Mouse (Mus musculus) brain, embryonic 18.5 days (tissue): ENCODE data around the gene Rapgef4.

ENCODE experiments used
- DNase-seq: peaks from one replicate; pipeline ENCODE4 v3.0.0-alpha.2; 2012; ENCODE audit warnings: low read depth, low spot score

Gene Rapgef4

DNA sequence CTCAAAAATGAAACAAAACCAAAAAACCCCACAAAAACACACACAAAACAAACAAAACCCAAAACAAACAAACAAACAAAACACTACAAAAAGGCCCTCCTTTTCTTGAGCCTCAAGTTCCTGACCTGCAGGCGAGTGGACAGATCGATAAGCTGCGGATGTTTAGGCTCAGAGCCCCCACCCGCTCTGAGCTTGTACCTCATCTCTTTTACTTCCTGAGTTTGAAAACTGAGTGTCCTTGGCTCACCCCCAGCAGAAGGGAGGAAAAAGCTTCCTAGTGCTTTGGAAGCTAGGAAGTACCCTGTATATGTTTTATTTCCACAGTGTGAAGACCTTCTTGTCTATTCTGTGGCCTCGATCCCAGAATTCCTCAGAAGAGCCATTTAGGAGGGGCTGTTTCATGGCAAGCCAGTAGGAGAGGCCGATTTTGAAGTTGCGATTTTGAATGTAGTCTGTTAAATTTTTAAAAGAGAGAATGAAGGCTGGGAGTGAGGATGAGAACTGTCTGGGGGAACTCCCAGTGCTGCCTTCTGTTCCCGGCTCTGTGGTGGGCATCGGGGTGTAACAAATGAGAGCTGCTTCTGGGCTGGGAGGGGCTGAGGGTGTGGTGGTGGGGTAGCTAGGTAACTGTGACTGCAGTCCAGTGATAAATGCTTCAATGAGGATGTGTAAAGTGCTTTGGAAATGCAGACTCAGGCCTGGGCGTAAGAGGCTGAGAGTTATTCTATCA, 2.0 kb downstream of the Rapgef4 start:
- DNase-seq, result no peak

DNA sequence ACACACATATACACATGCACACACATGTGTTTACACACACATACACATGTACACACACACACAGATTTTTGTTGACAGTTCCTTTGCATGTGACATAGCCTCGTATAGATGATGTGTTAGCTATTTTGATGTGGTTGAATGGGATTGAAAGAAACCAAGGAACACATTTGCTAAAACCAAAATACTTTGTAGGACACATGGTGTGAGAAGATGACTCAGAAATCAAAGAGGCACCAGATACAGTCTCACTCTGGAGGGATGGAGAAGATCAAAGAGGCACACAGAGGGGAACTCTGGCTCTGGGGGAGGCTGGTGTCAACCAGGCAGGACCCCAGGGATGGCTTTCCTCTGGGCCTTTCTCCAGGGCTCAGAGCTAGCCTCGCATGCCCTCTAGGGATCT, 4.7 kb downstream of the Rapgef4 start:
- no peak for DNase-seq

DNA sequence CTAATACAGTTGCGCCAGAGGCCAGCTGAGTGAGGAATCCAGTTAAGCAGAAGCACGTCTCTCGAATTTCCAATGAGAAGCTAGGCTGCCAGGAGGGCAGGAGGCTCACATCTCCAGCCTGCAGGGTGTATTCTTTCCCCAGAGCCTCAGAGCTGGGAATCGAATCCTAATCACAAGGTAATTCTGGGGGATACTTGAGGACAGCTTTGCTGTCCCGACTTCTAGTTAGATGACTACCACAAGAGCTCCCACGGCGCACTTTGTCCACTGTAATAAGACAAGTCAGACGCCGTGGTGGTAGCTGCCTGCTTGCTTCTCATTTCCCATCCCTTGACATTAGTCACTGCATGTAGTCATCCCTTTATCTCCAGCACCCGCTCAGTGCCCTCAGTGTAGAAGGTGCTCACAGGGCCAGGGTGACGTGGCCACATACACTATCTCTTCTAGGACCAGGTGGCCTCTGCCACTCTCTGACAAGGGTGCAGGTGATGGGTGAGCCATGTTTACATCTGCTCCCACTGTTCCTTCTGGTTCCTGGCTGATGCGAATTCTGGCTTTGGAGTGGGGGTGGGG, 5.3 kb downstream of the Rapgef4 start:
- no peak for DNase-seq

DNA sequence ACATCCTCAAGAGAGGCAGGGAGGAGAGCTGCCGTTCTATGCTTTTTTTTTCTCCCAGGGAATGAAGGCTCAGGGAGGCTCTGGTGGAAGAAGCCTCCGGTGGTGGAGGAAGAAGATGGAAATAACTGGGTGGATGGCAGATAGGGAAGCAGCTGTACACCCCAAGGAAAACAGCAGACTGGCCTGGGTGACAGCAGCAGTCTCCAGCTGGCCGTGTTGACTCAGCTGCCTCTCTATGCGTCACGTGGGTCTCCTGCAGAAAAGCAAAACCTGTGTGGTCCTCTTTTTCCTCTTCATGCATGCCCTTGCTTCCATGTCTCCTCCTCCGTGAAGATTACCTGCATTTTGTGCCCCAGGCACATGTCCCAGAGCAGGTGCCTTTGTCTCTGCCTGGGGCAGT, 7.5 kb downstream of the Rapgef4 start:
- no peak for DNase-seq

DNA sequence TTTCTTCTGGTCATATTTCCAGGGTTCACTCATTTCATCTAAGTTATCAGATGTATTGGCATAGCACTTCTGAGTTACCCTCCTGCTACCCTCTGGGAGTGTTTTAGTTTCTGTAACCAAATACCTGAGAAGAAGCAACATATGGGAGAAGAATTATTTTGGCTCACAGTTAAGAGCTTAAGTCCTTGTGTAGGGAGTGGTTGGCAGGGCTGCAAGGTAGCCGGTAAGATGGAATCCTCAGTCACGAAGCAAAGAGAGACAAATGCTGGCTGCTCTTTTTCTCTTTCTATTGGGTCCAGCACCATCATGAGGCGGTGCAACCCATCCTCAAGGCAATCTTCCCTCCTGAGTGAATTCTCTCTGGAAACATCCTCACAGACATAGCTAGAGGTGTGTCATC, 11.1 kb downstream of the Rapgef4 start:
- DNase-seq, result no peak

GRCm38 (mm10) chr2:71993729-71994423, 12.8 kb downstream of the Rapgef4 start:
- no peak for DNase-seq

DNA sequence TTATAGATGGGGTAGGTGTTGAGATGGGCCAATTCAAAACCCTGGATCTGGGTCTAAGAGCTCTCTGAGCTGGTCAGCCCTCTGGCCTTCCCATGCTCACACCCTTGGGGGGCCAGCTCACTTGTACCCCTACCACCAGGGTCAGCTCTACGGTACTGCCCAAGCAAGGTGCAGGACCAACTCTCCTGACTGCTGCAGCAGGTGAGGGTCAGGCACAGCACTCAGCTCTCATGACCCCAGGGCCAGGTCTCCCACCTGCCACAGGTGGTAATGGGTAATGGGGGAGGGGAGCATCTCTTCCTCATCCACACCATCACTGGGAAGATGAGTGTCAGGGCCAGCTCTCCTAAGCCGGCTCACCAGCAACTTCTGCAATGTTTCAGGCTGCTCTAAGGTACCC, 17.5 kb downstream of the Rapgef4 start:
- no peak for DNase-seq

DNA sequence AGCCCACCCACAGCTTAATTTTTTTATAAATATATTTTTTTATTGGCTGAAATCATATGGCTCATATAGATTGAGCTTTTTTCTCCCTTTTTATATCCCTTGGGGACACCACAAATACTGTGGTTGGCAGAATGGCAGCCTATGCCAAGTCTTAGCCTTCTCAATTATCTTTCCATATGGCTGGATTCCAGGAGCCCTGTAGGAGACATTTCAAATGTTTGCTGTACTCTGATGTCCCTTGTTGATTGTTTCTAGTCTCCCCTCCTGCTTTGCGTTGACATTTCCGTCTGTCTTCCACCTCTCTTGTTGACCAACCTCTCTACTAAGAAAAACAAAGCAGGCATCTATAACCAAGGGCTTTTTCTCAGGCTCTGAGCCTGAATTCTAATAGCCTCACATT, 19.1 kb downstream of the Rapgef4 start:
- no peak for DNase-seq

DNA sequence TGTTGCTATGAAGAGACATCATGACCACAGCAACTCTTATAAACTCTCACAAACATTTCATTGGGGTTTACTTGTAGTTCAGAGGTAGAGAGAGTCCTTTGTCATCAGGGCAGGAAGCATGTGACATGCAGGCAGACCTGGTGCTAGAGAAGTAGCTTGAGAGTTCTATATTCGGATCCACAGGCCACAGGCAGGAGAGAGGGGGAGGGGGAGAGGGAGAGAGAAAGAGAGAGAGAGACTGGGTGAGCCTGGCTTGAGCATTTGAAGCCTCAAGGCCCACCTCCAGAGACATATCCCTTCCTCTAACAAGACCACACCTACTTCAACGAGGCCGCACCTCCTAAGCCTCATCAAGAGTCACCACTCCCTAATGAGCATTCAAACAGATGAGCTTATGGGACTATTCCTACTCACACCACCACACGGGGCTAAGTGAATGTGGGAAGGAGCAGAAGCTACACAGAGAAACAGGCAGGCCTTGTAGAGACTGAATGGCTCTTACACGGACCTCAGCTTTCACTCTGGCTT, 21.9 kb downstream of the Rapgef4 start:
- DNase-seq, result no peak

GRCm38 (mm10) chr2:72003756-72004525, 22.9 kb downstream of the Rapgef4 start:
- no peak for DNase-seq

- DNase-seq, result no peak
Measured at GRCm38 (mm10) chr2:72005051-72005450, 24.0 kb downstream of the Rapgef4 start.

DNA sequence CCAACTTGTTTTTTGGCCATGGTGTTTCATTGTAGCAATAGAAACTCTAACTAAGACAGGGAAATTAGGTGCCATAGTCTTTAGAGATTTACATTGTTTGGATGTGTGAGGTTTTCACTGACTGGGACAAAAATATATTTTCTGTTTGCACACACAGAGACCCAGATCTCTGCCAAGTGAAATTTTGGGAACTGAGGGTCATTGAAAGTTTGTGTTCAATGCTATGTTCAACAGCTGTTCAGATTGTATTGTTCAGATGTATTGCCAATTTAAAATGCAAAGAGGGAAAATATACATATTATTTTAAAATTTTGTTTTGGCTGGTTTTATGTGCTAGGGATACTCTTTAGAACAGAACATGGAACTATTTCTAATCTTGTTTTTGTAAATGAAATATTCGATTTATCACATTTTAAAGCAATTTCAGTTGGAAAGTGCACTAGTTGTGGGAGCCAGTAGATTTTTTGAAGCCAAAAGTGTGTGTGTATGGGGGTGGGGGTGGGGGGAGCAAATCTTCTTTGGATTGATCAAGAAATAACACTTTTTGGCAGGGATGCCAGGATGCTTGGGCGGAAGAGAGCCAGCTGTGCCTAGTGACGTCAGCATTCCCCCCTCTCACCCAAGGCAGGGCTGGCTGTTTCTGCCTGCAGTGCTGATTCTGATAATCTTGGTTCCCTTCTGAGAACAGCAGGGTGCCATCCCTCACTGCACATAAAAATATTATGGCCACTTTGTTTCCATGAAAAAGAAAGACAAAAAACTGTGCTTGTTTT, 28.6 kb downstream of the Rapgef4 start:
- DNase-seq, result peak; percentile 20

DNA sequence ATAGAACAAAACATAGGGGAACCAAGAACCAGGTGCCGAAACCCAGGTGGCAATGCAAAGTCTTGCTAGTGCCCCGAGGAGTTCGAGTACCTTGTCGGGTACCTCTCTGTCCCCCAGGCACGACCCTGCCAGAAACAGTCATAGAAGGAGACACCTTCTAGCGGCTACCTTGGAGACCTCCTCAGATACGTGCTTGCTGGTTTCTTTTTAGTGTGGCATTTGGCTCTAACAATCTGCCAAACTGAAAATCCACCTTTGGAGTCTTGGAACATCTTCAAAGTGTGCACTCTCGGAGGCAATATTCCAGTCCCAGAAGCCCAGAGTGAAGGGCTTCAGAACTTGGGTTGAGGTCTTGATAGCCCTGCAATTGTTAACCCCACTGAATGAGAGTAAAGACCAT, 34.3 kb downstream of the Rapgef4 start:
- no peak for DNase-seq

GRCm38 (mm10) chr2:72016013-72016412, 35.0 kb downstream of the Rapgef4 start:
- DNase-seq, result no peak

DNA sequence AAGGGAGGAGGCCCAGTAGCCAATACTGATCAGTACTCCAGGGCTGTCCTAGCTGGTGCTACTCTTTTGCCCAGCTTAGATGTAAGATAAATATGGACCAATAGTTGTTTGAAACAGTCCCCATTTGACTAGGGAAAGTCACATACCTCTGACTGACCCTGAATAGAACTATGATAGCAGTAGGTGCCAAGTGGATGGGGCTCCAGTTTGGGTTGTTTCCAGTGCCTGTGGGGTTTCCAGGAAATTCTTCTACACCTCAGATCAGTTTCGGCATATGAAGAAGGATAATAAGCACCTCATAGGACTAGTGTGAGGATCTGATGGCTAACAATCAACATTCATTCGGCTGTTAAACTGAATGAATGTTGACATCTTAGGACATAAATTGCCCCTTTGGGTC, 36.1 kb downstream of the Rapgef4 start:
- no peak for DNase-seq

- DNase-seq, result no peak
Measured at GRCm38 (mm10) chr2:72018736-72019135, 37.7 kb downstream of the Rapgef4 start.

DNA sequence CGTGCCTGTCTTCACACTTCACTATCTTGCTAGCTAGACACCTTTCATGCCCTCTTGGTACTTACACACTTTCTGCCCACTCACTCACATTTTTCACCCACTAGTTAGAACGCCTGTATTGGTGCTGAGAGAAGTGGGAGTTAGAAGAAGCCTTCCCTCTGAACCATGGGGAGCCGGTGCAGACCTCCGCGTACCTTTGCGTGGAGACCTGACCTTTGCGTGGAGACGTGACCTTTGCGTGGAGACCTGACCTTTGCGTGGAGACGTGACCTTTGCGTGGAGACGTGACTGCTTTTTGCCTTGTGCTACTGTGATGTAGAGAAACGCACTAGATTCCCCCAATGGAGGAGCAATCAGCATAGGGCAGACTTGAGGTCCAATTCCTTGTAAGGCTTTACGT, 39.7 kb downstream of the Rapgef4 start:
- DNase-seq, result no peak

GRCm38 (mm10) chr2:72021440-72021839, 40.4 kb downstream of the Rapgef4 start:
- DNase-seq, result no peak

DNA sequence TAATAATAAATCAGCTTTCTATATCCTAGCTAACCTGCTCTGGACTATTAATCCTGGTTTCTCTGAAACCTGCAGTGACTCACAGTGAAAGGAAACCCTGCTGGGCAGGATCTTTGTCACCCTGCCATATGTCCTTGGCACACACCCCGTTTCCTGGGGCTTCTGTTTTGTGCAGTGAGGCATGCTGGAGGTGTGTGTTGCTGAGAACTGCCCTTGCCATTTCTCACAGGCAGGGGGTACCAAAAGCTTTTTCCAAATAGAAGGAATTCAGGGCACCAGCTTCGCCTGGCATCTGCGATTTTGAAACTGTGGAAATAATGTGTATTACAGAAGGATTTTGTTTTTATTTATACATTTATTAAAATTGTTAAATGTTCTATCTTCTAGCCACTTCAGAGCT, 40.8 kb downstream of the Rapgef4 start:
- DNase-seq, result no peak

- DNase-seq, result no peak
Measured at GRCm38 (mm10) chr2:72023791-72024190, 42.8 kb downstream of the Rapgef4 start.

GRCm38 (mm10) chr2:72025660-72026059, 44.6 kb downstream of the Rapgef4 start:
- no peak for DNase-seq
